Mouse (Mus musculus) right cerebral cortex, postnatal 10 days (tissue): ENCODE measurements around the gene Mitf.
A peak's percentile ranks its signal among the peaks of the same experiment; 100 is the strongest.

Source experiments
- DNase-seq, 2 experiments: peaks; one replicate each; pipeline ENCODE4 v3.0.0; 2021; ENCODE audit warnings: low spot score in 2 of 2

Gene Mitf

DNA sequence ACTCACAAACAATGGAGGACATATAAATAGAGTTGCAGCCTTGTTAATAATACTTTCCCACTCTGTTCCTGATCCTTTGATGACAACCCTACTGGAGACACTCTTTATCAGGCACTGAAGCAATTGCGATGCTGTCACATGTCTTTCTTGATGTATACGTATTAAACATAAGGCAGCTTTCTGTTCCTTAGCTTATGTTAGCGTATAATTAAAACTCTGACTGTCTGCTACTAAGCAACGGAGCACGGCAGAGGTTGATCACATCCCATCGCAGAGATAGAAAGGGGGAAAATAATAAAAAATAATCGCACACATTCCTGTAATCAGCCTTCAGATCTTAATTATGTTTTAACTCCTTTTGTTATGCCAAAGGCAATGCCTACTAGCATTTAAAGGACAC, 234.9 kb downstream of the Mitf start:
- no peak for DNase-seq

DNA sequence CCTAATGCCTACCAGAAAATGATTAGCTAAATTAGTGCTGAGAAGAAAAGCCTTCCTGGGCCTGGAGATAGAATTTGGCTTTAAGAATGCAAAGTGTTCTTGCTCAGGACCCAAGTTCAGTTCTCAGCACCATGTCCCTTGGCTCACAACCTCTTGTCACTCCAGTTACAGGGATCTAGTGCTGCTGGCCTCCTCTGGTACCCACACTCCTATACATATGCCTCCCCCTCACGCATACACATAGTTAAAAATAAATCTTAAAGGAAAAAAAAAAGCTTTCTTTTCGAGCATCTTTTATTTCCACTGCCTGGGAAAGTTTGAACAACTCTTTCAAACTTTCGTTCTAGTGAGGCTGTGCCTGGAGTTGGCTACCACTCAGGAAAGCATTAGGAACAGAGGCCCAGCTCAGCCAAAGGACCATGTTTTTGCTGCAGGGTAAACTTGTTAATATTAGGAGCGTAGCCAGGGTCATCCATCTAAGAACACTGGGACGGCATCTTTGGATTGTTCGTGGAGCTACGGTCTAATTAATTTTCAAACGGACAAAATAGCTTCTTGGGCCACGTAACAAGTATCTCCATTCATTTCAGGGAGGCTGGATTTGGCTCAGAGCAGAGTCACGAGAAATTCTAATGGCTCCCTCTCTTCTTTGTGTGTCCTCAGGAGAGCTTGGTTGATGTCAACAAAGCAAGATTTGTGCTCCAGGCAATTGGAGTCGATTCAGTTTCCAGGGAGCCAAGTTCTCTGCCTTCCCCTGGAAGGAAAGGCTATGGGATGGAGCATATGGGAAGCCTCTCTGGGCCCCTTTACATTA, 239.7 kb downstream of the Mitf start:
- DNase-seq = peak; percentile 30 to 52

DNA sequence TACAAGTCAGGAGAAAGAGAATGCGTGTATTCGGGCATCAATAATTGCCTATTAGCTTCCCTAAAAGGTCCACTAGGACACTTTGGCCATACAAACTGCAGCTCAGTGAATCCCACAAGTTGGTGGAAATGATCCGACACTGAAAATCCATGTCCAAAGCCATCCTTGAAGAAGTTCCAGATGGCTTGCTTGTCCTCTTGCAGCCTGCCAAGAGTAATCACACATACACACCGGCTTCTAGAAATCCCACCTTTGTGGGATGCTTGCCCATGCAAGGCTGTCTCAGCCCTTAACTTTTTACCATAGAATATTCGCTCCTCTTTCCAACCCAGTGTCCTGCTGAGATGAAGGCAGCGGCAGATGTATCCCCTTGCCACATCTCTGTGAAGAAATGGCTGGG, 240.9 kb downstream of the Mitf start:
- peak in 1 of 2 experiments; percentile 25 for DNase-seq

DNA sequence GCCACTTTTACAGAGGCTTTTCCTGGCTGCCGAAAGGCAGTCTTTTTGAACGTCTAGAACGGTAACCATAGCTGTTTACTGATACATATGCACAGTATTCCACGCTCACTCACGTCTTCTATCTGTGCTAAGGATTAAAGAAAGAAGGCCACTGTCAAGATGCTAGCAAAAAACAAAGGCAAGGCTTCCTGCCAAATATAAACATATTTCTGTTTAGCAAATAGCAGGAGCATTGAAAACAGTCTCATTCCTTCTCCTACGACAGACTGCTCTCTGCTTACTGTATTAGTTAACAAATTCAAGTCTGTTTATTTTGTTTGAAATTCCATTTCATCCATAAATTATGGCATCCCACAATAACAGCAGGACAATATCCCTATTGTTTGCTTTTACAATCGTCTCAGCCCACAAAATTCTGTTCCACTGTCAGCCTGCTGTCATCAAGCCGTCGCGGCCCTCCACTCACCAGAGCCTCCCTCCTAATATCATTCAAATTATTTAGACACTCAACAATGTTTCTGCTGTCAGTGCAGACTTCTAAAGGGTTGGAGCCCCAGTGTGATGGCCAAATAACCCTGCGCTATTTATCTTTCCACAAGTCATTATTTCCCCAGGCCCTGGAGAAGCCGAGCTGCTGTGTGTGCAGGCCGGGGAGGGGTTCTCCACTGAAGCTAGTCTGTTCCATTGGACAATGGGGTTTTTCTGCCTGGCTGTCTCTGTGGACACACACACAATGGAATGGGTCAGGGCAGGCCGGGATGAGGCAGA, 242.0 kb downstream of the Mitf start:
- peak; percentile 26 to 28 for DNase-seq

DNA sequence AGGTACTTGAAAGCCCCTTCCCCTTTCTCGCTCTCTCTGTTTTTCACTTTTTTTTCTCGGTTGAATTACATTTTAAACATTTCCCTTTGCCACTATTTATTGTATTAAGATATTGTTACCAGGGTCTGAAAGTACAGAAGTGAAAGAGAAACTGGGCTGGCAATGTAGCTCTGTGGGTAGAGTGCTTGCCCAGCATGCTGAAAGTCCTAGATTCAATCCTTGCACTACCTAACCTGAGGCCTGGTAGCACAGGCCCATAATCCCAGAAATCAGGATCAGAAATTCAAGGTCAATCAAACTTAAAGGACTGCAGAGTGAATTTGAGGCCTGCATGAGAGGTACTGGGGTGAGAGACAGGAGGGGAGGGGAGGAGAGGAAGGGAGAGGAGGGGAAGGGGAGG, 242.7 kb downstream of the Mitf start:
- no peak for DNase-seq

DNA sequence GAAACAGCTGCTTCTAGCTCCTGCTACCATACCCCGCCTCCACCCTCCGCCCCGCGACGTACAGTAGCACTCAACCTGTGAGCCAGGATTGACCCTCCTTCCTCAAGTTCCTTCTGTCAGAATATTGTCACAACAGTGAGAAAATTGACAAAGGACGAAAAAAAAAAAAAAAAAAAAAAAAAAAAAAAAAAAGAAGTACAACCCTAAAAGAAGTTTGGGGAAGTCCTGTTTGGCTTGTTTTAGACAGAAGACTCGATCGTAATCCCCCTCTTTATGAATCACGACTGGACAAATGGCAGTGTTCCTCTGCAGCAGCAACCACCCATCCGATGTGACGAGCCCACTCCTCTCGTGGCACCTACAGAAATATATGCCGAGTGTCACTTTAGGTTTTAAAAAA, 255.0 kb downstream of the Mitf start:
- no peak for DNase-seq

DNA sequence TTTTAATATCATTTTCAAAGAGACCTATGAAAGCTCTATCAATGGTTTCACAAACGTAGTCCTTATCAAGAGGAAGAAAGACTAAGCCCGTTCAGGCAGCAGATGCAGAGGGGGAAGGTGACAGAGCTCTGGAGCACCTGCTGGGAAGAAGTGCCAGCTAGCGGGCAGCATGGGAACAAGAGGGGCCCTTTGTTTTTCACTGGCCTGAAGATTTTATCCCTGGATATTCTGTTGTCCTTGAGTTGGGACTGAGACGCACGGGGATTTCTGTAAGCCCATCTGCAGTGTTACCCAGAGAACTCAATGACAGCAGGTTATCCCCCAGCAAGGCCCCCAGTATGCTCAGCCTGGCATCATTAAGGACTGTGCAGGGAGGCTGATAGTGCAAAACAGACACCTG, 258.1 kb downstream of the Mitf start:
- DNase-seq = no peak

DNA sequence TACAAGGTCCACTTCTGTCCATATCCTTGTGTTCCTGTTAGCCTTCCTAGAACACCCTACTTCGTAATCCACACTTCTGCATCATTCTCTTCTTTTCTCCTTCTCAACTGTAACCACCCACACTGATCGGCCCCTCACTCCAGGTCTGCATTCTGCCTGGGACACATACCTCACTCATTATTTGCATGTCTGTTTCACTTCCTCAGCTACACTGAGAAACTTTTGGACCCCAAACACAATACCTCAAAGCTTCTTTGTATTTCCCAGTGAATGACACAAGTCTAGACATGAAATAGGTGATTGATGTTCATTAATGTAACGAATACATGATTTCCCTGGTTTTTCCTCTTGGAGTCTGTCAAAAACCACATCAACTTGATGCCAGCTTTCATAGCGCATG, 259.6 kb downstream of the Mitf start:
- no peak for DNase-seq
